ENCODE assay signal across 19 mouse cellular contexts in genomic region chr11:40027511-40027910, GRCm38 (mm10).
DNase-seq lines count a peak whose midpoint lies in the region; ATAC-seq lines count a peak whose summit lies in the region.
"Had no signal": no experiment of that assay in that cellular context is flagged by ENCODE, and none has a peak within 500 bp of the region (broad histone marks: within the 10 kb centered on the region; RNA-seq: fewer than 3 reads in every experiment).

No protein-coding gene starts in this region.

- no peaks in the 10 kb centered on the region for H3K36me3 ChIP-seq in forebrain, embryonic 14.5 days (ENCODE audit: control insufficient read depth, insufficient read depth, low read length)
- no peaks in the 10 kb centered on the region for H3K36me3 ChIP-seq in forebrain, embryonic 12.5 days (replicated peaks)
- H3K36me3 ChIP-seq: embryonic facial prominence, embryonic 13.5 days; heart, embryonic 10.5 days; hindbrain, embryonic 13.5 days had no signal

- peak; percentile 48 for DNase-seq in forebrain, embryonic 14.5 days (ENCODE audit: low spot score)
- DNase-seq in layer of hippocampus, adult 11-12 months (ENCODE audit: low spot score) = peak; percentile 4
- DNase-seq in layer of hippocampus, adult 9-10 months (ENCODE audit: low spot score) = no peak
- DNase-seq in right cerebral cortex, adult 18-20 months = peak; percentile 4
- DNase-seq in right cerebral cortex, postnatal 25 days = no peak
- peak; percentile 46 for DNase-seq in telencephalon, adult 2 months (ENCODE audit: low read depth, low spot score)
- no peak for DNase-seq in cerebellum, adult 8-10 months
- DNase-seq: adrenal gland, postnatal 10 days; cerebellum, adult 2 months; cerebellum, postnatal 25 days; gastrocnemius, postnatal 10 days; heart, adult 18-20 months; heart, postnatal 10 days; kidney, adult 11 months had no signal

- H3K9ac ChIP-seq in forebrain, embryonic 14.5 days (ENCODE audit: low read length) = no peak overlapping the region
- H3K9ac ChIP-seq in forebrain, embryonic 12.5 days = no peak overlapping the region
- H3K9ac ChIP-seq: embryonic facial prominence, embryonic 13.5 days; hindbrain, embryonic 13.5 days had no signal

- H3K4me3 ChIP-seq in forebrain, embryonic 14.5 days (ENCODE audit: low read depth, low read length) = no peak overlapping the region
- H3K4me3 ChIP-seq in forebrain, embryonic 12.5 days (replicated peaks) = no peak overlapping the region
- H3K4me3 ChIP-seq: embryonic facial prominence, embryonic 13.5 days; heart, embryonic 10.5 days; hindbrain, embryonic 13.5 days had no signal

- no peak for ATAC-seq in forebrain, embryonic 14.5 days
- no peak for ATAC-seq in forebrain, embryonic 12.5 days (ENCODE audit: low FRiP score)
- ATAC-seq: hindbrain, postnatal 0 days had no signal

- no peaks in the 10 kb centered on the region for H3K27me3 ChIP-seq in forebrain, embryonic 14.5 days (replicated peaks; ENCODE audit: control insufficient read depth, insufficient read depth, low read length)
- H3K27me3 ChIP-seq in forebrain, embryonic 12.5 days = no peaks in the 10 kb centered on the region
- H3K27me3 ChIP-seq: embryonic facial prominence, embryonic 13.5 days; hindbrain, embryonic 13.5 days had no signal

- WGBS in forebrain, embryonic 14.5 days = 75% methylated on average over 3 of the region's 3 CpGs
- 84% methylated on average over 3 of the region's 3 CpGs for WGBS in forebrain, embryonic 12.5 days

- H3K27ac ChIP-seq in forebrain, embryonic 14.5 days (ENCODE audit: low read depth, low read length) = no peak overlapping the region
- H3K27ac ChIP-seq in forebrain, embryonic 12.5 days = no peak overlapping the region
- H3K27ac ChIP-seq: embryonic facial prominence, embryonic 13.5 days; heart, embryonic 10.5 days; hindbrain, embryonic 13.5 days; hindbrain, postnatal 0 days had no signal

- H3K9me3 ChIP-seq in forebrain, embryonic 14.5 days (replicated peaks; ENCODE audit: control insufficient read depth, low read length) = no peaks in the 10 kb centered on the region
- no peaks in the 10 kb centered on the region for H3K9me3 ChIP-seq in forebrain, embryonic 12.5 days
- H3K9me3 ChIP-seq: embryonic facial prominence, embryonic 13.5 days; heart, embryonic 10.5 days; hindbrain, embryonic 13.5 days had no signal

- no peak overlapping the region for H3K4me2 ChIP-seq in forebrain, embryonic 14.5 days (ENCODE audit: low read length)
- no peak overlapping the region for H3K4me2 ChIP-seq in forebrain, embryonic 12.5 days
- H3K4me2 ChIP-seq: embryonic facial prominence, embryonic 13.5 days; hindbrain, embryonic 13.5 days had no signal

- no peaks in the 10 kb centered on the region for H3K4me1 ChIP-seq in forebrain, embryonic 14.5 days (ENCODE audit: control insufficient read depth, insufficient read depth, low read length)
- H3K4me1 ChIP-seq in forebrain, embryonic 12.5 days = peaks cover 4% of the 10 kb centered on the region
- H3K4me1 ChIP-seq: embryonic facial prominence, embryonic 13.5 days; heart, embryonic 10.5 days; hindbrain, embryonic 13.5 days had no signal

Comparison
In these comparisons a context has a peak if more than half of its experiments do, and no peak if none do; other contexts are left out.
1. DNase-seq: peak in forebrain, embryonic 14.5 days (single experiment), layer of hippocampus, adult 11-12 months (single experiment), right cerebral cortex, adult 18-20 months (single experiment) and telencephalon, adult 2 months (single experiment); none in layer of hippocampus, adult 9-10 months (single experiment), right cerebral cortex, postnatal 25 days (single experiment) and cerebellum, adult 8-10 months (single experiment).